Mouse (Mus musculus) bone marrow, adult 2 months (tissue): ENCODE results near the gene Cpne5.

Experiments used
- CTCF ChIP-seq: fragments of 200-500 bp; IDR thresholded peaks from 2 replicates; pipeline ENCODE4 v1.5.1; 2011; ENCODE audit warnings: low read length, control low read depth; ENCODE audit not compliant: control insufficient read depth, insufficient read depth
- POLR2A ChIP-seq: fragments of 200-500 bp; IDR thresholded peaks from 2 replicates; pipeline ENCODE4 v1.6.1; 2011; ENCODE audit warnings: low read depth, mild to moderate bottlenecking, control low read depth, low read length, borderline replicate concordance; ENCODE audit not compliant: control insufficient read depth

- no peak for TF ChIP-seq POLR2A
- no peak for TF ChIP-seq CTCF
These were observed 121.9 kb downstream of the Cpne5 start for GRCm38 (mm10) chr17:29116023-29116422.
